Mouse (Mus musculus): ENCODE data around the gene Slc5a4a. TPM values are rescaled to one million over a fixed set of nuclear protein-coding genes. Genes with fewer than 3 reads are reported as not detected.

Slc5a4a gene
- polyA plus RNA-seq (2015; fragmentation: Nextera tagmentation; extraction: Ambion mirVana) = 0.31 and 0.39 TPM in 2 replicates

DNA sequence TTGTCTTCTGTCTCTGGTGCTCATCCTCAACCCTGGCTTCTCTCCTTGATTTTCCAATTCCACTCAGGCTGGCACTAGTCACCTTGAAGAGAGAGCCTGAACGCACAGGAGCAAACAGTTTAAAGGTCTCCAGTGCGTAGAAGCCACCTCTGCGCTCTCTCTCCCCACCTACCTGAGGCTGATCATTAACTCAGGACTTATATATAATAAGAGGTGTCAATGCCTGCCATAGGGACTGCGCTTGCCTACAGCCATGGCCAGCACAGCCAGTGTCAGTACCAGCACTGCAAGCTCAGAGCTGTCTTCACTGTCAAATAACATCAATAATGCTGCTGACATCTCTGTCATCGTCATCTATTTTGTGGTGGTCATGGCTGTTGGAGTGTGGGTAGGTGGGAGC is at the start of gene Slc5a4a:
Gene Slc5a4a (plus strand): TSS at position 174 of the 400 bp plus-strand sequence.
- Histone ChIP-seq H3K36me3 (ENCODE audit: control insufficient read depth, insufficient read depth) (no peaks in the 10 kb centered on the region), H3K4me1 (replicated peaks; ENCODE audit: control insufficient read depth, insufficient read depth, low read length) (no peaks in the 10 kb centered on the region), H3K27me3 (replicated peaks; ENCODE audit: control insufficient read depth, insufficient read depth, low read length) (no peaks in the 10 kb centered on the region), H3K9me3 (ENCODE audit: control insufficient read depth) (no peaks in the 10 kb centered on the region), H3K4me2 (replicated peaks; ENCODE audit: low read depth) (peak within 1 kb of the TSS; percentile 35), H3K27ac (ENCODE audit: low read depth, low read length) (peak within 1 kb of the TSS; percentile 35; the same call in 1 of the 2 replicates), H3K4me3 (ENCODE audit: low read depth, low read length) (no peak within 1 kb of the TSS), H3K9ac (ENCODE audit: low read depth, low read length) (no peak within 1 kb of the TSS)
- TF ChIP-seq CTCF (IDR thresholded peaks at IDR 0.05; ENCODE audit: low read depth) = no peak
- peak; percentile 85 for ATAC-seq
- 48% methylated on average over 5 of the region's 5 CpGs for WGBS

DNA sequence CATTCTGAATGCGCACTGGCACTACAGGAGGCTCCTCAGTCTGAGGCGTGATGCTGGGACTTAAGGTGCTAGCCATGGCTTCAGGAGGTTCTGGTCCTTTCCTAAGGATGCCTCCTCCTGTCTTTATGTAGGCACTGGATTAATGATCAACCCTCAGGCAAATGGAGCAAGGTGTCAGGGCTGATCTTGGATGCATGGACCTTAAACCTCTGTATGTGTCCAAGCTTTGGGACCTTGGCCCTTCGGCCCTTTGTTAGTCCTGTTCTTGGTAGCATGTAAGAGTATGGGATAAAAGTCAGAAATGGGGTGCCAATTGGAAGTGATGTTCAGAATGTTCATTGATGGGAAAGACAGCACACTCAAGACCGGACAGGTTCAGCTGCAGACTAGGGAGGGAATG is 36.4 kb upstream of the Slc5a4a start, which contains the start of gene Slc5a4b:
Gene Slc5a4b (minus strand): TSS at position 101 of the 400 bp plus-strand sequence.
- Histone ChIP-seq H3K36me3 (ENCODE audit: control insufficient read depth, insufficient read depth) (no peaks in the 10 kb centered on the region), H3K4me3 (ENCODE audit: low read depth, low read length) (no peak within 1 kb of the TSS), H3K9me3 (ENCODE audit: control insufficient read depth) (no peaks in the 10 kb centered on the region), H3K27me3 (replicated peaks; ENCODE audit: control insufficient read depth, insufficient read depth, low read length) (no peaks in the 10 kb centered on the region), H3K27ac (ENCODE audit: low read depth, low read length) (no peak within 1 kb of the TSS), H3K4me1 (replicated peaks; ENCODE audit: control insufficient read depth, insufficient read depth, low read length) (no peaks in the 10 kb centered on the region), H3K4me2 (replicated peaks; ENCODE audit: low read depth) (no peak within 1 kb of the TSS), H3K9ac (ENCODE audit: low read depth, low read length) (no peak within 1 kb of the TSS)
- TF ChIP-seq CTCF (IDR thresholded peaks at IDR 0.05; ENCODE audit: low read depth) = no peak
- ATAC-seq = no peak
- WGBS = 82% methylated on average over 4 of the region's 4 CpGs

DNA sequence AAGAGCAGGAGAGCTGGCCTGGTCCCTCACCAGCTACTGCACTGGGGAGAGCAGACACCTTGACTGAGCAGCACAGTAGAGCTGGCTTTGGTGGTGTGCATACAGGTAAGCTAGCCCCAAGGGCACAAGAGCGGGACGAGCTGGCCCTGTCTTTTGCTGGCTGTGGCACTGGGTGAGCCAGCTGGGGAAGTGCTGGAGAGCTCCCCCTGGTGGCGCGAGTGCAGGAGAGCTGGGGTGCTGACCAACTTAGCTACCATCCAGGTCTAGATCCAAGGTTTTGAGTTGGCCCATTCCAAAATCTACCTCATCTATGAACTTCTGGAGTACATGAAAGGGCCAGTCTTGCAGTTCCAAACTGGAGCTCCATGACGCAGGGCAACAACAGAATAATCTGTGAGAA is 29.3 kb upstream of the Slc5a4a start:
- ATAC-seq = peak; percentile 34; the same call in 1 of the 2 replicates
- no peaks in the 10 kb centered on the region for H3K27me3 ChIP-seq (replicated peaks; ENCODE audit: control insufficient read depth, insufficient read depth, low read length)
- H3K9me3 ChIP-seq (ENCODE audit: control insufficient read depth) = no peaks in the 10 kb centered on the region
- no peak overlapping the region for H3K27ac ChIP-seq (ENCODE audit: low read depth, low read length)
- 49% methylated on average over 5 of the region's 5 CpGs for WGBS
- H3K9ac ChIP-seq (ENCODE audit: low read depth, low read length) = no peak overlapping the region
- no peak overlapping the region; the same call in 1 of the 2 replicates for H3K4me2 ChIP-seq (replicated peaks; ENCODE audit: low read depth)
- H3K36me3 ChIP-seq (ENCODE audit: control insufficient read depth, insufficient read depth) = no peaks in the 10 kb centered on the region
- no peak overlapping the region for H3K4me3 ChIP-seq (ENCODE audit: low read depth, low read length)
- H3K4me1 ChIP-seq (replicated peaks; ENCODE audit: control insufficient read depth, insufficient read depth, low read length) = no peaks in the 10 kb centered on the region
- TF ChIP-seq CTCF (IDR thresholded peaks at IDR 0.05; ENCODE audit: low read depth) = peak; percentile 89

DNA sequence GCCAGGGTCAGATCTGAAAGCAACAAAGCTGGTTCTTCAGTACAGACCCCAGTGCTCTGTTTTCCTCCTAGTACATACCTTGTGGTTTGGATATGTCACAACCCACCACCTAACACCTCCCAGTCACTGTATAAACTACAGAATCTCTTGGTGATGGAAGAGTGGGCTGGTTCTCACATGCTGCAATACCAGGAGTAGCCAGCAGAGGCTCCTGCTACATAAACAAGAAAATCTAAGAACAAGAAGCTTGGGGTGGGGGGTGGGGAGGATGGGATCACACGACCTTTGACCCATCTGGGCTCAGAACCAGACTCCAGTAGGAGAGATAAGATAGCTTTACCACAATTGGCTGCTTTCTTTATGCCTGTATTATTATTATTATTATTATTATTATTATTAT is 28.5 kb upstream of the Slc5a4a start:
- H3K9me3 ChIP-seq (ENCODE audit: control insufficient read depth) = no peaks in the 10 kb centered on the region
- H3K4me2 ChIP-seq (replicated peaks; ENCODE audit: low read depth) = no peak overlapping the region
- 0 out of 2 replicates have a peak, but pooled peaks have one; percentile 11 for ATAC-seq
- no peaks in the 10 kb centered on the region for H3K27me3 ChIP-seq (replicated peaks; ENCODE audit: control insufficient read depth, insufficient read depth, low read length)
- H3K4me1 ChIP-seq (replicated peaks; ENCODE audit: control insufficient read depth, insufficient read depth, low read length) = no peaks in the 10 kb centered on the region
- no peaks in the 10 kb centered on the region for H3K36me3 ChIP-seq (ENCODE audit: control insufficient read depth, insufficient read depth)
- H3K4me3 ChIP-seq (ENCODE audit: low read depth, low read length) = no peak overlapping the region
- TF ChIP-seq CTCF (IDR thresholded peaks at IDR 0.05; ENCODE audit: low read depth) = peak; percentile 63
- 15% methylated on average over 1 of the region's 1 CpGs for WGBS
- no peak overlapping the region for H3K9ac ChIP-seq (ENCODE audit: low read depth, low read length)
- no peak overlapping the region for H3K27ac ChIP-seq (ENCODE audit: low read depth, low read length)

DNA sequence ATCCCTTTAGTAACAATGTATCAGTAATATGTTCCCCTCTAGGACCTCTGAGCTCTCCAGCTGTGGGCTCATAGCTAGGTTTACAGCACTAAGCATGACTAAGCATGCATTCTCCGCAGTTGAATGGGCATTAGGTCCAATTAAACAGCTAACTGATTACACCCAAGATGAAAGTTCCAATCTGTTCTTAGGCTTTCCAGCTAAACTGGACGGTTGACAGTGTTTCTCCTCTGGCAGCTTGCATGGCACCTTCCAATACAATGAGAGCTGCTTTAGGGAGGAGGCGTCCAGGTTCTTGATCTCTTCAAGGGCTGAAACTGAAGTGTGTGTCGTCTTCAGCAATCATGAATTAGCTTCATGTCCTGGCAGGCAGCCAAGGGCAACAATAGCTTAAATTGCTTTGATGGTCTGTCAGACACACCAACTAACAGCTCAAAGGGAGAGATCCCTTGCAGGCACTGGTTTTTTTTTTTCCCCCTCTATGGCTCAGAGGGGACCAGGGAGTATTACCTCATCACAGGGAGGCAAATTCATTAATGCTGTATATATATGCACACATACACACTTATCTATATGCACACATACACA is 27.0 kb upstream of the Slc5a4a start:
- no peak for TF ChIP-seq CTCF (IDR thresholded peaks at IDR 0.05; ENCODE audit: low read depth)
- no peaks in the 10 kb centered on the region for H3K4me1 ChIP-seq (replicated peaks; ENCODE audit: control insufficient read depth, insufficient read depth, low read length)
- no peak overlapping the region for H3K4me3 ChIP-seq (ENCODE audit: low read depth, low read length)
- no peak for ATAC-seq
- WGBS = 16% methylated on average over 4 of the region's 4 CpGs
- H3K27ac ChIP-seq (ENCODE audit: low read depth, low read length) = peak overlapping the region; percentile 9; the same call in 1 of the 2 replicates
- no peaks in the 10 kb centered on the region for H3K27me3 ChIP-seq (replicated peaks; ENCODE audit: control insufficient read depth, insufficient read depth, low read length)
- no peaks in the 10 kb centered on the region for H3K9me3 ChIP-seq (ENCODE audit: control insufficient read depth)
- H3K9ac ChIP-seq (ENCODE audit: low read depth, low read length) = no peak overlapping the region
- no peak overlapping the region for H3K4me2 ChIP-seq (replicated peaks; ENCODE audit: low read depth)
- no peaks in the 10 kb centered on the region for H3K36me3 ChIP-seq (ENCODE audit: control insufficient read depth, insufficient read depth)

DNA sequence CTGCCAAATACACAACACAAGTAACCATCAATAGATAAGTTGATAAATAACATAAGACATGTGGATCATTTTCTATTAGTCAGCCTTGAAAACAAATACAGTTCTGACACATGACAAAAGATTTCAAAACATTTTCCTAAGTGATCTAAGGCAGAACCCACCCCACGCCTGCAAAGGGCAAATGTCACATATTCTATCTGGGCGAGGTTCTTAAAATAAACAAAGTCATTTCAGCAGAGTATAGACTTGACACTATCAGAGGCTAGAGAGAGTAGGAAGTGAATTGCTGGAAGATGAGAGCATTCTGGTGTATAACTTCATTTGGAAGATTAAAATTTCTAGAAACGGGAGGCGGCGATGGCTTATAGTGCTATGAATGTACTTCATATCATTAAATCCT is 25.8 kb upstream of the Slc5a4a start:
- Histone ChIP-seq H3K4me2 (replicated peaks; ENCODE audit: low read depth) (no peak overlapping the region), H3K9me3 (ENCODE audit: control insufficient read depth) (no peaks in the 10 kb centered on the region), H3K27ac (ENCODE audit: low read depth, low read length) (no peak overlapping the region), H3K4me3 (ENCODE audit: low read depth, low read length) (no peak overlapping the region), H3K27me3 (replicated peaks; ENCODE audit: control insufficient read depth, insufficient read depth, low read length) (no peaks in the 10 kb centered on the region), H3K9ac (ENCODE audit: low read depth, low read length) (no peak overlapping the region), H3K36me3 (ENCODE audit: control insufficient read depth, insufficient read depth) (no peaks in the 10 kb centered on the region), H3K4me1 (replicated peaks; ENCODE audit: control insufficient read depth, insufficient read depth, low read length) (peaks cover 1% of the 10 kb centered on the region; the same call in 1 of the 2 replicates)
- no peak for TF ChIP-seq CTCF (IDR thresholded peaks at IDR 0.05; ENCODE audit: low read depth)
- no peak for ATAC-seq
- WGBS = 37% methylated on average over 5 of the region's 5 CpGs
